ENCODE assay signal across 9 mouse cellular contexts in genomic region chr10:95725910-95726309, GRCm38 (mm10). TPM values are rescaled to one million over a fixed set of nuclear protein-coding genes. Genes with fewer than 3 reads are reported as not detected.
DNase-seq lines count a peak whose midpoint lies in the region; ATAC-seq lines count a peak whose summit lies in the region.
"Had no signal": no experiment of that assay in that cellular context is flagged by ENCODE, and none has a peak within 500 bp of the region (broad histone marks: within the 10 kb centered on the region; RNA-seq: fewer than 3 reads in every experiment).

No protein-coding gene starts in this region.

- H3K4me1 ChIP-seq in heart, embryonic 15.5 days (replicated peaks) = peaks cover 21% of the 10 kb centered on the region

- H3K27ac ChIP-seq in heart, embryonic 15.5 days = peak overlapping the region; percentile 48

- H3K4me2 ChIP-seq in heart, embryonic 15.5 days = 0 out of 2 replicates have a peak overlapping the region, but pooled peaks have one; percentile 5

- ATAC-seq in heart, embryonic 15.5 days (replicated peaks; ENCODE audit: insufficient number of reproducible peaks, insufficient read depth, low FRiP score, low read depth) = 0 out of 2 replicates have a peak, but pooled peaks have one; percentile 27

- no peaks in the 10 kb centered on the region for H3K27me3 ChIP-seq in heart, embryonic 15.5 days

- peak; percentile 35 for DNase-seq in ovary, adult 18-20 months (ENCODE audit: low spot score)
- DNase-seq in ovary, postnatal 10 days (ENCODE audit: low spot score) = no peak
- DNase-seq in cerebellum, postnatal 25 days = peak; percentile 82 to 84
- peak; percentile 19 for DNase-seq in layer of hippocampus, adult 9-11 months
- DNase-seq in ovary, postnatal 36 days (ENCODE audit: low spot score) = peak; percentile 60
- DNase-seq in embryo, embryonic 10.5 days (ENCODE audit: low spot score) = no peak
- DNase-seq in thymus, postnatal 25 days = no peak

- H3K9me3 ChIP-seq in heart, embryonic 15.5 days (replicated peaks) = no peaks in the 10 kb centered on the region

- H3K4me3 ChIP-seq in heart, embryonic 15.5 days = no peak overlapping the region

- WGBS in heart, embryonic 15.5 days = 32% methylated on average over 5 of the region's 5 CpGs

- no peaks in the 10 kb centered on the region for H3K36me3 ChIP-seq in heart, embryonic 15.5 days

- no peak overlapping the region for H3K9ac ChIP-seq in heart, embryonic 15.5 days

RNA-seq across cellular contexts. Expression of gene Anapc15-ps, which starts 52.7 kb away (rescaled TPM):
- not detected in 2 replicates for polyA plus RNA-seq in heart, embryonic 15.5 days (2015; fragmentation: Nextera tagmentation; extraction: Ambion mirVana)
- polyA plus RNA-seq: large intestine, adult 2 months had no signal

Comparison
In these comparisons a context has a peak if more than half of its experiments do, and no peak if none do; other contexts are left out.
1. DNase-seq: peak in ovary, adult 18-20 months (single experiment), cerebellum, postnatal 25 days (2 of 2), layer of hippocampus, adult 9-11 months (single experiment) and ovary, postnatal 36 days (single experiment); none in ovary, postnatal 10 days (single experiment), embryo, embryonic 10.5 days (single experiment) and thymus, postnatal 25 days (single experiment).